Mouse (Mus musculus) left cerebral cortex, adult 9 months (tissue): ENCODE results near the gene Ppp4r1.

Experiments used
- DNase-seq, 2 experiments: peaks; one replicate each; pipeline ENCODE4 v3.0.0; 2022; ENCODE audit warnings: low spot score in 2 of 2

Ppp4r1 gene

DNA sequence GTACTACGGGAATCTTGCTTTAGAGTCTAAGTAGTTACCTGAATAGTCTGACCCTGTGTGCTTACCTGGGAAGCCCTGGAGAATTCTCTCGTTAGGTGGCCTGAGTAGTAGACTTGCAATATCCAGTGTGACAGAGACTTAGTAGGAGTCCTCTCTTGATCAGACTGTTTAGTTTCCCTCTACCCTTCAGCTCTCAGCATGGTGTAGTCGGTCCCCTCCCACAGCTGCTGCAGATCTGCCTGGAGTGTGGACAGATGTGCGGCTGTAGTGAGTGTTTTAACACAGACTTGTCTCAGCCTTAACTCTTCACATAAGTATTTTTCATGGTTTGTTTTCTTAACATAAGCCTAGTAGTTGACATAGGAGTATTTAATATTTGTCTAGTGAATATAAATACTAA is 19.7 kb downstream of the Ppp4r1 start:
- DNase-seq: no peak

DNA sequence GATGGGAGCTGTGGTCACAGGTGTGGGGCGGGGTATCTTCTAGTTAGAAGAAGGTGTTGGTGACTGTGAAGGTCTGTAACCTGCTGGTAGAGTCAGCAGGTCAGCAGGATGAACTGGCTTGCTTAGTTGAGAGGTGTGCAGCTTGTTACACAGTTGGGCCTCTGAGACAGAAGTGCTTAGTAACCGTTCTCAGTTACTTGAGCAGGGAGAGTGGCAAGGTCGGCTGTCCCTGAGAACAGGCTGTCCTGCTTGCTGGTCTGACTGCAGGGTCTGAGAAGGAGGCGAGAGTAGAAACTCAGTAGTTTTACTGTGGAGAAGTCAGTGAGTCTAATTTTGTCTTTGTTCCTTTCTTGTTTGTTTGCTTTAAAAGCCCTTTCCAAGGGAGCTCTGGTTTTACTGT is 23.6 kb downstream of the Ppp4r1 start:
- no peak for DNase-seq

DNA sequence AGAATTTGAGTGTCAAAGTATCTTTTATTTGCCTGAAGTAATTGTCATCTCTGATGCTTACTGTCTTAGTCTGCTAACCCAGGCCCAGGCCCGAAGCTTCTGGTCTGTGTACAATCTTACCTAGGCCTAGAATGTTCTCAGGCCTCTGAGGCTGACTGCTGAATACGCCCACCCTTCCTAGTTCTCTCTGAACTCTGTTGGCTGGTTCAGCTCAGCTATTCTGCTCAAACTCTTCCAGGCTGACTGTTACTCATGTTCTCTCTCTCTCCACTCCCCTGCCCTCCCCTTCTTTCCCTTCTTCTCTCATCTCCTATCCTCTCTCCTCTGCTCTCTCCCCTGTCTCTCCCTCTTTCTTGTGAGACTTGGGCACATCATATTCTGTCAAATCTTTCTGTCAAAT is 24.0 kb downstream of the Ppp4r1 start:
- no peak for DNase-seq

DNA sequence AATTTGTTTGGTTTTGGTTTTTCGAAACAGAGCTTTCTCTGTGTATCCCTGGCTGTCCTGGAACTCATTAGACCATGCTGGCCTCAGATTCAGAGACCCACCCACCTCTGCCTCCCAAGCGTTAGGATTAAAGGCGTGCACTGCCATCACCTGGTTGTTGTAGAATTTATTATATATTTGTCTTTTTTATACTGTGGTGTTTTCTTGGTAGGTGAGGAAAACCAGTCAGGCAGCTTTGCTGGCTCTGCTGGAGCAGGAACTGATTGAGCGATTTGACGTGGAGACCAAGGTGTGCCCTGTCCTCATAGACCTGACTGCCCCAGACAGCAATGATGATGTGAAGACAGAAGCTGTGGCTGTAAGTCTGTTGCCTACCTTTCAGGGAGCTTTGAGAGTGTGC is 28.7 kb downstream of the Ppp4r1 start:
- no peak for DNase-seq

DNA sequence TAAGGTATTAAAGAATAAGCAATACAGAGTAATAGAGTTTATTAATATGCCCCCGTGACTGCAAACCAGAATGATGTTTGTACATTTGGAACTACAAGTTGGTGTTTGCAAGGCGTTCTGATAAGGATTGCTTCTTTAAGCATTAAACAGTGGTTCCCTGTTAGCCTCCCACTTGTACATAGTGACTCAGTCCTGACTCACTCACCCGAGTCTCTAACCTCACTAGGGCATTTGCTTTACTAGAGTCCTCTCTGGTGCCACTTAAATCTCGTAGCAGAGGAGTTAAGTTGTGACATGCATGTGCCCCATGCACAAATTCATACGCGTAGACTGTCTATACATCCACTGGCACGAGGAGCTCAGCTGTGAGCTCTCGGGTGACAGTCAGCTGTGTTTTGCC is 31.4 kb downstream of the Ppp4r1 start:
- no peak for DNase-seq

DNA sequence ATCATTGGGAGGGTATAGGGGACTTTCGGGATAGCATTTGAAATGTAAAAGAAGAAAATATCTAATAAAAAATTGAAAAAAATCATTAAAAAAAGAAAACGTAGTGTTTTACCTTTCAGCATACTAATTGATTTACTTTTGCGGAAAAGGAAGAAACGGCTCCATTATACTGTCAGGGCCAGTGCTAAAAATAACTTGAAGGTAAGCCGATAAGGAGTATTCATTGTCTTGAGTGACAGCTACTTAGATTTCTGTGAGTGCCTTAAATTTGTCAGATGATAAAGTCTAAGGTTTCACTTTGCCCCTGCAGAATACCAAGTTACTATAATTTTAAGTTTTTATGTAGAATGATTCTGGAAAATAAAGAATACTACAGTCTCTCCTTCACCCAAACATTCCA is 37.8 kb downstream of the Ppp4r1 start:
- DNase-seq: no peak

DNA sequence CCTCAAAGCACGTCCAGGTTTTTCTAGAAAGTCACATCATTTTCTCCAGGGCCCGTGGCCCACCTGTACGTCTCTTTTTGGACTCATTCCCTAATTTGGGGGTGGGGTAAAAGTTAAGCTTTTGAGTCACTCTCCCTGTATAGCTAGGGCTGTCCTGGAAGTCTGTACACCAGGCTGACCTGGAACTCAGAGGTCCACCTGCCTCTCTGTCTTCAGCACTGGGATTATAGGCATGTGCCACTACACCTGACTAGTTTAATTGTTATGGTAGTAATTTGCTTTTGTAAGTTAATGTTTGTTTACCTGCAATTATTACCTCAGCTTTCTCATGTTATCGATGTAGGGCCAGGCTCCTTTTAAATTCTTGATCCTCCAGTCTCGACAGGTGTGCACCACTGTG is 40.0 kb downstream of the Ppp4r1 start:
- no peak for DNase-seq

DNA sequence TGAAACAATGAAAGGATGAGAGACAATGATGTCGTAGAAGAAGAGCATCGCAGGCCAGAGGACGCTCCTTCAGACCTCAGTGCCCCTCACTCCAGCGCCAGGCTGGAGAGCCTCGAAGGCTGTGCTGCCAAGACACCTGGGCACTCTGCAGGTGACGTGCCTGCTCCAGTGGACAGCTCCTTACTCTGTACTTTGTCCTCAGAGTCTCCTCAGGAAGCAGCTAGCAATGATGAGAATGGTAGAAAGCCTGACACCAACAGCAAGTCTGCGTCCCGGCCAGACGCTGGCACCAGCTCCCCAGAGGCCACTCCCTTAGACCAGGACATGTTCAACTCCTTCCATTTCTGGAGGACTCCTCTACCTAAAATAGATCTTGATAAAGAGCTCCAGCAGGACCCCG is 41.9 kb downstream of the Ppp4r1 start:
- no peak for DNase-seq

DNA sequence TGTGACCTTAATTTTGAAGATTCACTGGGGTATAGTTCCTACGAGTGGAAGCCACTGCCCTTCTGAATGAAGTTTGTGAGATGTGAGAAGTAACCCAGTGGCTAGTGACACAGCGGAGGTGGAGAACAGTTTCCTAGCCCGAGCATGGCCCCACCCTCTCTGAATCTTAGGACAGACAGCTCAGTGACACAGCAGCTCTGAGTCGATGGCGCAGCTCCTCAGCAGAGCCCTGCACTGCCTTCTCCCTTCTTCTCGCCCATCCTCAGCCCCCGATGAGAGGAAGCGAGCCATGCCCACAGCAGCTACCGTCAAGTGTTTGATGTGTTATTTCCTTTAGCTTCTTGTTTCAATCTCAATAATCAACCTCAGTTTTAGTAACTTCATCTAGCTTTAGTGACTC is 43.9 kb downstream of the Ppp4r1 start:
- DNase-seq: no peak

DNA sequence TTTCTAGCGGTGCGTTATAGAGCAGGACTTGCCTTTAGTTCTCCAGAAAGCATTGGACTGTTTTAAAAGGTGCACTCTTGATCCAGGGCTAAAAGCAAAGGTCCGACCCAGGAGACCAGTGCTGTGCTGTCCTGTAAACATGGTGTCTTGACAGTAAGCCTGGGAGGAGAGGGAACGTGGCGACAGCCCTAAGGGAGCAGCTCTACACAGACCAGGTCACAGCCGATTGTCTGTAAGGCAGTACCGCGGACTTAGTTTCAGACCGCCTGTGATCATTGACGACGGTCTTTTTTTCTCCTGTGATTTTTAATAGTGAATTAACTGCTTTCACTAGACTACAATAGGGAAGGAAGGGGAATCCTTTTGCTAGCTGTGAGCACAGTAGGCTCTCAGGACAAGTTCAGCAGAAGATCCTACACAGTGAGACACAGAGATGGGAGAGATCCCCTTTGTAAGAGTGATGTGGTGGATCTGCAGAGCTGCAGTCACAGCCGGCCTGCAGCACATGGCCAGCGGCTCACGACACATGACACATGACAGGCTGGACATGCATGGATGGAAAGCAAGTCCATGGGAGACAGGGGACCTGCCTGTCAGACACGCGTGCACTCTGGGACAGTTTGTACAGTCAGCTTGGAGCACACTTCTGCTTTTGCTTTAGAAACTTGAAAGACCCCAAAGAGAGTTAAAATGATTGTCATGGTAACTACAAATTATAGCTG is 44.9 kb downstream of the Ppp4r1 start:
- DNase-seq: no peak

DNA sequence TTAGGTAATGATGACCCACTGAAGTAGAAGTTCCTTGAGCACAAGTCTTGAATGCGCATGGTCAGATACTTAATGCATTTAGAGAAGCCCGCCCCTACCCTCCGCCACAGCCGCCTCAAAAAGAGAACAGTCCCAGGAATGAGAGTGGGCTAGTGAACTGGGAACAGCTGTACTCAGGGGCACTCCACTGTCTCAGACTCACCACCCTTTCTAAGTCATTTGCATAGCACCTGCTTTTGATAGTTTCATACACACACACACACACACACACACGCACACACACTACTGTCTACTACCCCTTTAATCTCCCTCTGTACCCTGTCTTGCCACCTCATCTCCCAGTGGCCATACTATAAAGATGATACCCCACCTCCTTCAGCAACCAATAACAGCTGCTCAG is 45.5 kb downstream of the Ppp4r1 start:
- no peak for DNase-seq

DNA sequence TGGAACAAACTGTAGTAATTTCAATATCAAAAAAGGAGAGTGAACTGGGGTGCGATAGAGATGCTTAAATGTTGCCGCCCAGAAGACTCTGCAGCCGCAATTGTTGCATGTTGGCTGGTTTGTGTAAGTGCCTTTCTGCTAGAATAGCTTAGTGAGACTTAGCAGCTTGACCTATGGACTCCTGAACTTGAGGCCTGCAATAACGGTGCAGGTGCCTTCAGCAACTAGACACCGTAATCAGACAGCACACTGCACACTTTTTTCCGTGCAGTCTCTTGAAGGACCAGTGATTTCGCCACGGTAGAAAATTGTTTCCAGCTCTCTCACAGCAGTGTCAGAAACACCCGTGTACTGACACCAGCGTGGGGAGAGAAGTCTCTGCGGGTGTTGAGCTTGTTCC is 46.6 kb downstream of the Ppp4r1 start:
- DNase-seq: no peak

DNA sequence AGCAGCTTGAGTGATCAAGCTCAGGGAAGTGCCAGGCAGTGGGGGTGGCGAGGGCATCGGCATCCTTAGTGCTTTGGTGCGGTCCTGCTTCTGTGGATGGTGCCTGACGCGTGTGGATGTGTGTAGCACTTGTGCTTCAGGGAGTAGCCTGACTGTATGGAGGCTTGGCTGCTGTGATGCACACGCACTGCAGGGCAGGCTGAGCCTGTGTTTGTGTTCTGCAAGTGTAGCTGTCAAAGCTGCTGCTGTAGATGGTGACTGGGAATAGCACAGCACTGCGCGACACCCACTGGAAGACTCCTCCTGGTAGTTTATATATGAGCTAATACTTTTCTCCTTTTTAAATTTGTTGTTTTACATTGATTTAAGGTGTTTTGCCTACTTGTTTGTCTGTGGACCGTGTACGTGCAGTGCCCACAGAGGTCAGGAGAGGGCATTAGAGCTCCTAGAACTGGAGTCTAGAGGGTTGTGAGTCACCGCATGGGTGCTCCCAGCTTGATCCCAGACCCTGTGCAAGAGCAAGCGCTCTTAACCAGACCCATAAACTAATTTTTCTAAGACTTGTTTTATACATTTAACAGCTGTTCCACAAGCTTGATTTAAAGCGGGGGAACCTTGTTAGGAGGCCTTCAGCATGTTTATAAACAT is 48.0 kb downstream of the Ppp4r1 start:
- DNase-seq: no peak

DNA sequence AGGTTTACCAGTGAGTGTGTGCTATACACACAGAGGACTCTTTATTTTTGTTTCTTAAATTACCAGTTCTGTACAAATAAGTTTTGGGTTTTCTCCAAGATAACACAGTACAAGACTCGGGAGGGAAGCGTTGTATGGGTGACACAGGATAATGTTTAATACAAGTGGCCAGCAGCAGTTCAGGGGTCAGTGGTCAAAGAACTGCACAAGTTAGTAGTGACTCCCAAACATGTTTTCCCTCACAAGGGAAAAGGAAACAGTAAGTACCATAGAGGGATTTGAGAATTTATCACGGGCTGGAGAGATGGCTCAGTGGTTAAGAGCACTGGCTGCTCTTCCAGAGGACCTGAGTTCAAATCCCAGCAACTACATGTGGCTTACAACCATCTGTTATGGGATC is 51.5 kb downstream of the Ppp4r1 start:
- DNase-seq: no peak

DNA sequence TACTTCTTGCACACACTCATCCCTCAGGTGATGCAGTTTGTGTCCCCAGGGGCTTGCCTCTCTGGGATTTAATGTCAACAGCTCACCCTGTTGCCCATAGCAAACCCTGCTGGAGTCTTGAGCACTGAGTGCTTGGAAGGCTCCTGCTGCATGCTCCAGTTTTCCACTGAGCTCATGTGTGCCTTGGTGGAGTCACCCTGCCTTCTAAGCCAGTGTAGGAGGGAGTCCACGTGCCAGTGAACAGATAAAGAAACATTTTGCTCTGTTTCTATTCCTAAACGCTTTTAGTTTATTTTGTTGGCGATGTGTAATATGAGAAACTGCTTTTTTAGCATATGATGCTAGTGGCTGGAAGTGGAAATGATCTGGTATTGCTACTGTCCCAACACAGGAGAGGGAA is 54.4 kb downstream of the Ppp4r1 start:
- peak; percentile 37 to 59 for DNase-seq

DNA sequence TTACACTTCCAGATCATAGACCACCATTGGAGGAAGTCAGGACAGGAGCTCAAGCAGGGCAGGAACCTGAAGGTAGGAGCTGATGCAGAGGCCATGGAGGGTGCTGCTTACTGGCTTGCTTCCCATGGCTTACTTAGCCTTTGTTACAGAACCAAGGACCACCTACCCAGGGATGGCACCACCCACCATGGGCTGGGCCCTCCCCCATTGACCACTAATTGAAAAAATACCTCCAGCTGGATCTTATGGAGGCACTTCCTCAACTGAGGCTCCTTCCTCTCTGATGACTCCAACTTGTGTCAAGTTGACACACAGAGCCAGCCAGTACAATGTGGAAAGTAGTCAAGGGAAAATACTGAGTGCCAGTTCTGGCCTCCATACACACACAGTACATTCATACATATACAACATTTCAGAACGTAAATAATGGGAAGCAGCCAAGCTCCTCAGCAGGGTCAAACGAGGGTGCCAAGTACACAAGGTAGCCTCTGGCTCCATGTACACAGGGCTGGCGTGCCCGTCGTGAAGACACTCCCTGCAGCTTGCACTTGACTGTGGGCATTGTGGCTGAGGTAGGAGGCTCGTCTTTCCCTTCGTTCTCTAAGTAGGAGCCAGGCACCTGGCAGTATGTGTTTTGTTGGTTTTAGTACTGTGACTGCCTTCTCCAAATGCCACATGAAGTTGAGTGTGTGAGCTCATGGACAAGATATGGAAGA is 57.3 kb downstream of the Ppp4r1 start:
- DNase-seq: no peak

DNA sequence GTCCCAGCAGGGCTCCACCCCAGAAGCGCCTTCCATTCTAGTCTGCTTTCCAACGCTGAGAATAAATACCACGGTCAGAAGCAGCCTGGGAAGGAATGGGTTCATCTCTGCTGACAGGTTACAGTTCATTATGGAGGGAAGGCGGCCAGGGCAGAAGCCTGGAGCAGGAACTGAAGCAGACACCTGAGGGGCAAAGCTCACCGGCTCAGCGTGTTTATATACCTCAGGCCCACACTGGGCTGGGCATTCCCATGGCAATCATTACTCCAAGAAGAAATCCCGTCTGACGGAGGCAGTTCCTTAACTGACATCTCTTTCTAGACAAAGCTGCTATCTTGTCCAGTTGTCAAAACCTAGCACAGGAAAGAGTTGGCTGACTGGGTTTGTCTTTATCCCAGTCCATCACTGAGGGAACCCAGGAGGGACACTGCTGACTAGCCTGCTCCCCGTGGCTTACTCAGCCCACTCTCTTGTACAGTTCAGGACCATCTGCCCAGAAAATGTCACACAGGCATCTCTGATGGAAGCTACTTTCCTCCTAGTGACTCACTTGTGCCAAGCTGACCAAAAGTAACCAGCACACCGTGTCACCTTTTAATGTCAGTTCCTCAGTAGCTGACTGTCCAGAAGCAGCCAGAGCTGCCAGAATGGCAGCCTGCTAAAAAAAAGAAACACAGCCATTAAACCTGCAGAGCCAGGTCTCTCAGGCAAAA is 60.5 kb downstream of the Ppp4r1 start:
- DNase-seq: no peak

DNA sequence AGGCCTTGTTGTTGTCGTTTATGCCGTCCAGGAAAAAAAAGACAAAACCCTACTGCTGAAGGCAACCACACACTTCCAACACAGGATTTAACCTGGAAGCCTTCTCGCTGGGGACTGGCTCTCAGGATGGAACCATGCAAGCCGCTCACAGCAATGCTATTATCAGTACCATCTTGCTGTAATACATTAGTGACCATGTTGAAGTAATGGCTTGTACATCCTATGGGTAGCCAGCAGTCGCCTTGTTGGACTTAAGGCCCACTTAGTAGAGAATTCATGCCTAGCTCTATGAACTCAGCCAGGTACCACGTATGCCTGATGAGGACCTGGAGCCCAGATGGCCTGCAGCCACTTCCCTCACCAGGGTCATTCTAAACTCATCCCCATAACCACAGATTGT is 63.0 kb downstream of the Ppp4r1 start:
- DNase-seq: no peak

DNA sequence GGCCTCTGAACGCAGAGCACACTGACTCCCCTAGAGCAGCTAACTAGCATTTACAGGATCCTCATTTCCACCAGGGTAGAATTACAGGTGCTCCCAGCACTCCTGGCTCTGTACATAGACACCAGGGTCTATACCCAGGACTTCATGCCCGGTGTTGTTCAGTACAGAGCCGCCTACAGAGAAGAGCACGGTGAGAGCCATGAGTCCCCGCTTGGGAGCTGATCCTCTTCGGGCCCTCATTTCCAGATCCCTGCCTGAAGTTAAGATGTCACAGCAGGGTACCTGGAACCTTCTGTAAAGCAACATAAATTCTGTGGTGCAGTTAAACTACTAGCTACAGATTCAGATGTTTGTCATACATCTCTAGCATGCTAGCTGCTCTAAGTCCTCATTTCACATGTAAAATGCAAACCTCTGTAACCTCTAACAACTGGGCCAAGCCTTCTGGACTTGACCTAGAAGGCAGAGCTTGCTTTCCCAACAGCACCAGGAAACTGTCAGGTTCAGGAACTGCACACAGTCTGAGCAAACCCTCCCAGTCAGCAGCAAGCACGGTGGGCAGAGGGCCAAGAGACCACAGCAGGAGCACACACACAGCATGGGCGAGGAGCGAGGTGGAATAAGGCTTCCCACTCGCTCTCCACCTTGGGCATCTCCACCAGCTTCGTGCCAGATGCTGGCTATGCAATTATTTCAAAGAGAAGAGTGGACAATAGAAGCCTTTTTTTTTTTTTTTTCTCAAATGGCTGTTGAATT is 65.5 kb downstream of the Ppp4r1 start:
- no peak for DNase-seq

DNA sequence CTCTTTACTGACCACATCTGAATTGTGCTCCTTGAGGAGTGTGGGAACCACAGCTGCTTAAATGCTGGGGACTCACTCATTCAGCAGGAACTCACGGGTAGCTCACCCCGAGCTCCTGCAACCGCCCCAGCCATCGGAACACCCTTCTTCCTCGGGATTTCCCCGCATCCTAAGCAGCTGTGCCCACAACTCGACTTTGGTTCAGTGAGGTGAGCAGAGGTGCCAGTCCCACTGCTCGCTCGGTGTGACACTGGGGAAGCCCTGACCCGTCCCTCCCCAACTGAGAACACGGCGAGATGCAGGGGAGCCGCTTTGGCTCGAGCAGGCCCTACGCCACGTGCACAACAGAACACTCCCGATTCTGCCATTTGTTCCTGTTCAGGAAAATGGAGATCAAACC is 68.1 kb downstream of the Ppp4r1 start:
- DNase-seq: no peak

DNA sequence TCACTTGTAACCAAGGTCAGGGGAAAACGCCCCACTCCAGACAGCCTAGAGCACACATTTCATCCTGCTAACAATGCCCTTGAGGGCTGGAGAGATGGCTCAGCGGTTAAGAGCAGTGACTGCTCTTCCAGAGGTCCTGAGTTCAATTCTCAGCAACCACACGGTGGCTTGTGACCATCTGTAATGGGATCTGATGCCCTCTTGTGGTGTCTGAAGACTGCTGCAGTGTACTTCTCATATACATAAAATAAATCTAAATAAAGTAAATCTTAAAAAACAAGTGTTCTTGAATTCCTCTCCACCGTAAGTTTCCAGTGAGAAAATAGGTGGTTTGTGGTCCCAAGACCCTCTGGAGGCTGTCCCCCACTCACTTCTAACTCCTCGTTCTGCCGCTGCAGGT is 69.4 kb downstream of the Ppp4r1 start:
- DNase-seq: no peak

DNA sequence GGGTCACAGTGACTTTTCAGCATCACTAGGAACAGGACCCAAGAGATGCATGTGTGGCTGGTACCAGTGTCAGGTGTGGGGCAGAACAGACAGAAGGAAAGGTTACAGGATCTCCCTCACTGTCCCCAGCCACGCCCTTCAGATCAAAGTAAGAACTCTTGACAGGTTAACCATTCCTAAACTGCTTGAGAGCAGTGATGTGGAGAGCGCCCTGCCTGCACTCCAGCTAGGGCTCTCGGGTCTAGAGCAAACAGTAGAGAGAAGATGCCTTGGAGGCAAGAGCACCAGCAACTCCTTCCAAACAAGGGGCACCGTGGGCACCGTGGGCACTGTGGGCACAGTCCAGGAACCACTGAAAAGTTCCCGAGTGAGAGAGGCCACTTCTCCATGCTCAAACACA is 71.0 kb downstream of the Ppp4r1 start:
- DNase-seq: no peak
